Comparison of ENCODE assay signal across 34 mouse cellular contexts in genomic region chr5:132206220-132206619, GRCm38 (mm10).
"Had no signal": no experiment of that assay in that cellular context is flagged by ENCODE, and none has a peak within 500 bp of the region (broad histone marks: within the 10 kb centered on the region; RNA-seq: fewer than 3 reads in every experiment).

No protein-coding gene starts in this region.

- H3K9ac ChIP-seq: heart, embryonic 12.5 days; heart, embryonic 13.5 days; heart, embryonic 15.5 days; hindbrain, embryonic 12.5 days; hindbrain, embryonic 13.5 days; hindbrain, embryonic 14.5 days; hindbrain, embryonic 15.5 days; intestine, embryonic 15.5 days; kidney, embryonic 15.5 days had no signal

- DNase-seq: heart, postnatal 10 days; heart, postnatal 14 days; heart, postnatal 36 days; heart, postnatal 4 days; kidney, adult 11 months; kidney, adult 18-20 months; kidney, adult 2 months; kidney, adult 8-10 months; kidney, adult 9 months; kidney, postnatal 10 days; kidney, postnatal 14 days; kidney, postnatal 25 days; kidney, postnatal 36 days; kidney, postnatal 4 days; layer of hippocampus, postnatal 36 days had no signal

- H3K4me3 ChIP-seq: heart, embryonic 10.5 days; heart, embryonic 12.5 days; heart, embryonic 13.5 days; heart, embryonic 15.5 days; hindbrain, embryonic 10.5 days; hindbrain, embryonic 12.5 days; hindbrain, embryonic 13.5 days; hindbrain, embryonic 15.5 days; intestine, embryonic 15.5 days; kidney, embryonic 15.5 days; layer of hippocampus, adult 2 months had no signal

- H3K36me3 ChIP-seq: heart, embryonic 10.5 days; heart, embryonic 12.5 days; heart, embryonic 13.5 days; heart, embryonic 15.5 days; hindbrain, embryonic 10.5 days; hindbrain, embryonic 12.5 days; hindbrain, embryonic 13.5 days; hindbrain, embryonic 15.5 days; intestine, embryonic 15.5 days; kidney, embryonic 15.5 days had no signal

- H3K4me2 ChIP-seq: heart, embryonic 11.5 days; heart, embryonic 12.5 days; heart, embryonic 13.5 days; heart, embryonic 15.5 days; hindbrain, embryonic 12.5 days; hindbrain, embryonic 13.5 days; hindbrain, embryonic 14.5 days; hindbrain, embryonic 15.5 days; intestine, embryonic 15.5 days; kidney, embryonic 15.5 days had no signal

- H3K27ac ChIP-seq: heart, embryonic 10.5 days; heart, embryonic 13.5 days; heart, embryonic 15.5 days; hindbrain, embryonic 10.5 days; hindbrain, embryonic 12.5 days; hindbrain, embryonic 13.5 days; hindbrain, embryonic 14.5 days; hindbrain, embryonic 15.5 days; hindbrain, postnatal 0 days; intestine, embryonic 15.5 days; kidney, embryonic 15.5 days; kidney, postnatal 0 days; layer of hippocampus, adult 2 months had no signal

- ATAC-seq: hindbrain, embryonic 16.5 days; hindbrain, postnatal 0 days; inflammation-experienced regulatory T-cells, adult 6 months; intestine, embryonic 15.5 days; intestine, embryonic 16.5 days; intestine, postnatal 0 days had no signal

- H3K9me3 ChIP-seq: heart, embryonic 10.5 days; heart, embryonic 12.5 days; heart, embryonic 13.5 days; heart, embryonic 15.5 days; hindbrain, embryonic 10.5 days; hindbrain, embryonic 12.5 days; hindbrain, embryonic 13.5 days; hindbrain, embryonic 15.5 days; intestine, embryonic 15.5 days; kidney, embryonic 15.5 days had no signal

- H3K27me3 ChIP-seq: heart, embryonic 12.5 days; heart, embryonic 13.5 days; heart, embryonic 15.5 days; hindbrain, embryonic 12.5 days; hindbrain, embryonic 13.5 days; hindbrain, embryonic 15.5 days; intestine, embryonic 15.5 days; kidney, embryonic 15.5 days had no signal
